In genomic region chr19:32310483-32310882, GRCm38 (mm10) we compare ENCODE assay signal across 20 mouse cellular contexts.
A peak's percentile ranks its signal among the peaks of the same experiment; 100 is the strongest.
DNase-seq lines count a peak whose midpoint lies in the region; ATAC-seq and TF ChIP-seq lines count a peak whose summit lies in the region.
"Had no signal": no experiment of that assay in that cellular context is flagged by ENCODE, and none has a peak within 500 bp of the region (broad histone marks: within the 10 kb centered on the region; RNA-seq: fewer than 3 reads in every experiment).

No protein-coding gene starts in this region.

- H3K4me1 ChIP-seq in heart, adult 2 months (ENCODE audit: control insufficient read depth, insufficient read depth, low read length) = peaks cover 5% of the 10 kb centered on the region
- peaks cover 8% of the 10 kb centered on the region; the same call in 1 of the 2 replicates for H3K4me1 ChIP-seq in heart, embryonic 10.5 days
- H3K4me1 ChIP-seq in lung, embryonic 14.5 days (ENCODE audit: insufficient read depth) = peaks cover 4% of the 10 kb centered on the region; the same call in 1 of the 2 replicates
- H3K4me1 ChIP-seq in stomach, postnatal 0 days (replicated peaks; ENCODE audit: control insufficient read depth, insufficient read depth) = no peaks in the 10 kb centered on the region
- H3K4me1 ChIP-seq in hindbrain, embryonic 12.5 days = no peaks in the 10 kb centered on the region
- H3K4me1 ChIP-seq: embryonic facial prominence, embryonic 12.5 days; midbrain, embryonic 12.5 days had no signal

- no peak for TF ChIP-seq EP300 in heart, adult 2 months (IDR thresholded peaks at IDR 0.05; ENCODE audit: insufficient read depth, low read depth, low read length)
- TF ChIP-seq EP300 in stomach, postnatal 0 days (optimal IDR thresholded peaks at IDR 0.05) = no peak

- peaks cover 3% of the 10 kb centered on the region for H3K36me3 ChIP-seq in heart, adult 2 months (ENCODE audit: control insufficient read depth, insufficient read depth, low read length)
- H3K36me3 ChIP-seq in heart, embryonic 10.5 days = no peaks in the 10 kb centered on the region
- H3K36me3 ChIP-seq in lung, embryonic 14.5 days (ENCODE audit: insufficient read depth) = no peaks in the 10 kb centered on the region
- H3K36me3 ChIP-seq in stomach, postnatal 0 days (ENCODE audit: control insufficient read depth, insufficient read depth, low read length) = no peaks in the 10 kb centered on the region
- H3K36me3 ChIP-seq in hindbrain, embryonic 12.5 days = no peaks in the 10 kb centered on the region
- H3K36me3 ChIP-seq: embryonic facial prominence, embryonic 12.5 days; liver, embryonic 13.5 days; midbrain, embryonic 12.5 days had no signal

- no peak overlapping the region for H3K27ac ChIP-seq in heart, adult 2 months
- H3K27ac ChIP-seq in heart, embryonic 10.5 days = no peak overlapping the region
- no peak overlapping the region for H3K27ac ChIP-seq in lung, embryonic 14.5 days (ENCODE audit: low read depth)
- no peak overlapping the region for H3K27ac ChIP-seq in stomach, postnatal 0 days (replicated peaks)
- no peak overlapping the region for H3K27ac ChIP-seq in hindbrain, embryonic 12.5 days
- H3K27ac ChIP-seq: embryonic facial prominence, embryonic 12.5 days; forebrain, embryonic 13.5 days; hindbrain, postnatal 0 days; liver, embryonic 13.5 days; midbrain, embryonic 12.5 days had no signal

- no peak overlapping the region for H3K4me2 ChIP-seq in lung, embryonic 14.5 days
- no peak overlapping the region for H3K4me2 ChIP-seq in stomach, postnatal 0 days (replicated peaks; ENCODE audit: low read depth)
- no peak overlapping the region for H3K4me2 ChIP-seq in hindbrain, embryonic 12.5 days (replicated peaks)
- H3K4me2 ChIP-seq: embryonic facial prominence, embryonic 12.5 days; forebrain, embryonic 13.5 days; liver, embryonic 13.5 days; midbrain, embryonic 12.5 days had no signal

- no peak for DNase-seq in heart, adult 2 months
- DNase-seq in heart, embryonic 10.5 days (ENCODE audit: low spot score) = no peak
- no peak for DNase-seq in lung, embryonic 14.5 days
- no peak for DNase-seq in lung, postnatal 4 days
- DNase-seq in R1 (ENCODE audit: low read depth, low spot score) = peak; percentile 50
- no peak for DNase-seq in stomach, postnatal 0 days (ENCODE audit: low spot score)
- no peak for DNase-seq in kidney, adult 8-10 months
- DNase-seq: cerebellum, adult 9-11 months; gastrocnemius, postnatal 14 days; kidney, adult 18-20 months; kidney, postnatal 4 days; liver, embryonic 13.5 days; right cerebral cortex, adult 18-20 months; thymus, adult 2 months had no signal

- 0 out of 2 replicates have a peak, but pooled peaks cover under 1% of the 10 kb centered on the region for H3K79me2 ChIP-seq in heart, adult 2 months (replicated peaks; ENCODE audit: control insufficient read depth, insufficient read depth, low read length)

- intact Hi-C loops in heart, adult 2 months (cut with DNase I) = no loop called here

- H3K4me3 ChIP-seq in heart, adult 2 months = no peak overlapping the region
- H3K4me3 ChIP-seq in heart, embryonic 10.5 days = no peak overlapping the region
- H3K4me3 ChIP-seq in lung, embryonic 14.5 days (ENCODE audit: low read depth, low read length) = no peak overlapping the region
- no peak overlapping the region for H3K4me3 ChIP-seq in stomach, postnatal 0 days (ENCODE audit: low read depth, low read length)
- H3K4me3 ChIP-seq in hindbrain, embryonic 12.5 days = no peak overlapping the region
- H3K4me3 ChIP-seq: embryonic facial prominence, embryonic 12.5 days; erythroblast, embryonic 14.5 days; forebrain, embryonic 13.5 days; liver, embryonic 13.5 days; midbrain, embryonic 12.5 days had no signal

- ATAC-seq in lung, embryonic 14.5 days (ENCODE audit: insufficient read depth) = no peak
- no peak for ATAC-seq in stomach, postnatal 0 days (ENCODE audit: low FRiP score, low TSS enrichment)
- ATAC-seq in hindbrain, embryonic 12.5 days (ENCODE audit: low FRiP score) = no peak
- ATAC-seq: forebrain, embryonic 13.5 days; hindbrain, postnatal 0 days had no signal

- TF ChIP-seq CTCF in heart, adult 2 months (IDR thresholded peaks at IDR 0.05) = 0 out of 2 replicates have a peak, but pooled peaks have one; percentile 12
- TF ChIP-seq CTCF in lung, embryonic 14.5 days (IDR thresholded peaks at IDR 0.05; ENCODE audit: low read depth) = 0 out of 2 replicates have a peak, but pooled peaks have one; percentile 7
- TF ChIP-seq CTCF in stomach, postnatal 0 days (IDR thresholded peaks at IDR 0.05; ENCODE audit: low read depth) = peak; percentile 19; the same call in 1 of the 2 replicates

- H3K27me3 ChIP-seq in heart, adult 2 months (ENCODE audit: control insufficient read depth, insufficient read depth, low read length) = no peaks in the 10 kb centered on the region
- H3K27me3 ChIP-seq in heart, embryonic 10.5 days (ENCODE audit: insufficient read depth, poor library complexity, severe bottlenecking) = no peaks in the 10 kb centered on the region
- H3K27me3 ChIP-seq in lung, embryonic 14.5 days (ENCODE audit: insufficient read depth, low read length) = no peaks in the 10 kb centered on the region
- H3K27me3 ChIP-seq in stomach, postnatal 0 days (ENCODE audit: control insufficient read depth, insufficient read depth, low read length) = no peaks in the 10 kb centered on the region
- H3K27me3 ChIP-seq in hindbrain, embryonic 12.5 days = no peaks in the 10 kb centered on the region
- H3K27me3 ChIP-seq: embryonic facial prominence, embryonic 12.5 days; forebrain, embryonic 13.5 days; liver, embryonic 13.5 days; midbrain, embryonic 12.5 days had no signal

- WGBS in heart, adult 2 months = 96% methylated on average over 5 of the region's 5 CpGs
- WGBS in heart, embryonic 10.5 days = 93% methylated on average over 5 of the region's 5 CpGs
- 93% methylated on average over 5 of the region's 5 CpGs for WGBS in lung, embryonic 14.5 days
- 91% methylated on average over 5 of the region's 5 CpGs for WGBS in stomach, postnatal 0 days
- 96% methylated on average over 5 of the region's 5 CpGs for WGBS in hindbrain, embryonic 12.5 days

- no peaks in the 10 kb centered on the region for H3K9me3 ChIP-seq in heart, embryonic 10.5 days
- H3K9me3 ChIP-seq in lung, embryonic 14.5 days (ENCODE audit: low read depth, low read length) = no peaks in the 10 kb centered on the region
- H3K9me3 ChIP-seq in stomach, postnatal 0 days (ENCODE audit: control insufficient read depth, low read length) = no peaks in the 10 kb centered on the region
- no peaks in the 10 kb centered on the region for H3K9me3 ChIP-seq in hindbrain, embryonic 12.5 days (replicated peaks)
- H3K9me3 ChIP-seq: embryonic facial prominence, embryonic 12.5 days; forebrain, embryonic 13.5 days; liver, embryonic 13.5 days; midbrain, embryonic 12.5 days had no signal

- TF ChIP-seq POLR2A in heart, adult 2 months (IDR thresholded peaks at IDR 0.05; ENCODE audit: insufficient read depth, low read depth, low read length) = no peak

- H3K9ac ChIP-seq in heart, adult 2 months (ENCODE audit: low read depth, low read length) = no peak overlapping the region
- H3K9ac ChIP-seq in lung, embryonic 14.5 days = no peak overlapping the region
- H3K9ac ChIP-seq in stomach, postnatal 0 days (ENCODE audit: low read length) = no peak overlapping the region
- H3K9ac ChIP-seq in hindbrain, embryonic 12.5 days = no peak overlapping the region
- H3K9ac ChIP-seq: embryonic facial prominence, embryonic 12.5 days; forebrain, embryonic 13.5 days; liver, embryonic 13.5 days; midbrain, embryonic 12.5 days had no signal
